31 mouse cellular contexts compared by ENCODE assay signal in genomic region chr10:46374646-46375045, GRCm38 (mm10).
"Had no signal": no experiment of that assay in that cellular context is flagged by ENCODE, and none has a peak within 500 bp of the region (broad histone marks: within the 10 kb centered on the region; RNA-seq: fewer than 3 reads in every experiment).

No protein-coding gene starts in this region.

- H3K4me1 ChIP-seq: heart, embryonic 10.5 days; heart, embryonic 12.5 days; heart, embryonic 13.5 days; heart, embryonic 15.5 days; hindbrain, embryonic 12.5 days; hindbrain, embryonic 15.5 days; intestine, embryonic 15.5 days; kidney, embryonic 15.5 days had no signal

- H3K27ac ChIP-seq: heart, embryonic 10.5 days; heart, embryonic 13.5 days; heart, embryonic 15.5 days; hindbrain, embryonic 10.5 days; hindbrain, embryonic 12.5 days; hindbrain, embryonic 13.5 days; hindbrain, embryonic 14.5 days; hindbrain, embryonic 15.5 days; hindbrain, postnatal 0 days; intestine, embryonic 15.5 days; kidney, embryonic 15.5 days; kidney, postnatal 0 days; layer of hippocampus, adult 2 months had no signal

- H3K9me3 ChIP-seq: heart, embryonic 13.5 days; heart, embryonic 15.5 days; hindbrain, embryonic 10.5 days; hindbrain, embryonic 12.5 days; hindbrain, embryonic 13.5 days; hindbrain, embryonic 15.5 days; intestine, embryonic 15.5 days; kidney, embryonic 15.5 days had no signal

- H3K4me3 ChIP-seq: heart, embryonic 10.5 days; heart, embryonic 12.5 days; heart, embryonic 13.5 days; heart, embryonic 15.5 days; hindbrain, embryonic 10.5 days; hindbrain, embryonic 12.5 days; hindbrain, embryonic 13.5 days; hindbrain, embryonic 15.5 days; intestine, embryonic 15.5 days; kidney, embryonic 15.5 days; layer of hippocampus, adult 2 months had no signal

- H3K27me3 ChIP-seq: heart, embryonic 12.5 days; heart, embryonic 13.5 days; heart, embryonic 15.5 days; hindbrain, embryonic 12.5 days; hindbrain, embryonic 13.5 days; hindbrain, embryonic 15.5 days; intestine, embryonic 15.5 days; kidney, embryonic 15.5 days had no signal

- H3K9ac ChIP-seq: heart, embryonic 12.5 days; heart, embryonic 13.5 days; heart, embryonic 15.5 days; hindbrain, embryonic 12.5 days; hindbrain, embryonic 13.5 days; hindbrain, embryonic 14.5 days; hindbrain, embryonic 15.5 days; intestine, embryonic 15.5 days; kidney, embryonic 15.5 days had no signal

- H3K4me2 ChIP-seq: heart, embryonic 11.5 days; heart, embryonic 12.5 days; heart, embryonic 13.5 days; heart, embryonic 15.5 days; hindbrain, embryonic 12.5 days; hindbrain, embryonic 13.5 days; hindbrain, embryonic 14.5 days; hindbrain, embryonic 15.5 days; intestine, embryonic 15.5 days; kidney, embryonic 15.5 days had no signal

- H3K36me3 ChIP-seq: heart, embryonic 10.5 days; heart, embryonic 12.5 days; heart, embryonic 13.5 days; heart, embryonic 15.5 days; hindbrain, embryonic 10.5 days; hindbrain, embryonic 12.5 days; hindbrain, embryonic 13.5 days; hindbrain, embryonic 15.5 days; intestine, embryonic 15.5 days; kidney, embryonic 15.5 days had no signal

- DNase-seq: heart, postnatal 10 days; heart, postnatal 14 days; heart, postnatal 36 days; heart, postnatal 4 days; kidney, adult 11 months; kidney, adult 18-20 months; kidney, adult 2 months; kidney, adult 8-10 months; kidney, adult 9 months; kidney, postnatal 10 days; kidney, postnatal 14 days; kidney, postnatal 25 days; kidney, postnatal 36 days; kidney, postnatal 4 days; layer of hippocampus, adult 9-11 months; layer of hippocampus, postnatal 36 days had no signal
